Mouse (Mus musculus): ENCODE measurements around the gene Rab11b.

Gene Rab11b

GRCm38 (mm10) chr17:33713271-33713670, 47.1 kb downstream of the Rab11b start:
- DNase-seq, result no peak

GRCm38 (mm10) chr17:33709834-33710233, 50.5 kb downstream of the Rab11b start:
- DNase-seq, result no peak

- DNase-seq, result no peak
Observed at GRCm38 (mm10) chr17:33703091-33703490, 57.2 kb downstream of the Rab11b start.

- DNase-seq, result no peak
Observed at GRCm38 (mm10) chr17:33702178-33702577, 58.2 kb downstream of the Rab11b start.

- DNase-seq, result no peak
Observed at GRCm38 (mm10) chr17:33695471-33695870, 64.9 kb downstream of the Rab11b start.

Data from cerebellum, postnatal 36 days (tissue).